Mouse (Mus musculus): ENCODE results near the gene Tekt1. TPM values are rescaled to one million over a fixed set of nuclear protein-coding genes. Genes with fewer than 3 reads are reported as not detected.

Gene Tekt1
- polyA plus RNA-seq, 1 experiment from 2014 or later: 5.3 TPM

GRCm38 (mm10) chr11:72407081-72407480 lies 44.8 kb upstream of the Tekt1 start:
- no peak overlapping the region for H3K4me3 ChIP-seq (ENCODE audit: low read depth, low read length)
- no peak overlapping the region for H3K27ac ChIP-seq (ENCODE audit: low read depth, low read length)
- no peak overlapping the region for H3K4me2 ChIP-seq (ENCODE audit: low read depth, low read length, severe bottlenecking)
- no peaks in the 10 kb centered on the region; the same call in 1 of the 2 replicates for H3K27me3 ChIP-seq (ENCODE audit: control insufficient read depth, insufficient read depth, low read length)
- no peak overlapping the region for H3K9ac ChIP-seq (ENCODE audit: low read length)
- H3K9me3 ChIP-seq (ENCODE audit: control insufficient read depth, low read length): no peaks in the 10 kb centered on the region
- DNase-seq (ENCODE audit: low spot score) (no peak), ATAC-seq (replicated peaks; ENCODE audit: low FRiP score) (no peak)
- H3K4me1 ChIP-seq (replicated peaks; ENCODE audit: control insufficient read depth, insufficient read depth, low read length): peaks cover 4% of the 10 kb centered on the region; the same call in 1 of the 2 replicates
- H3K36me3 ChIP-seq (ENCODE audit: control insufficient read depth, insufficient read depth, low read length): no peaks in the 10 kb centered on the region
- 23% methylated on average over 3 of the region's 3 CpGs for WGBS

- Histone ChIP-seq H3K4me2 (ENCODE audit: low read depth, low read length, severe bottlenecking) (no peak overlapping the region), H3K27me3 (ENCODE audit: control insufficient read depth, insufficient read depth, low read length) (no peaks in the 10 kb centered on the region; the same call in 1 of the 2 replicates), H3K4me3 (ENCODE audit: low read depth, low read length) (no peak overlapping the region), H3K27ac (ENCODE audit: low read depth, low read length) (no peak overlapping the region), H3K36me3 (ENCODE audit: control insufficient read depth, insufficient read depth, low read length) (no peaks in the 10 kb centered on the region), H3K9ac (ENCODE audit: low read length) (no peak overlapping the region), H3K9me3 (ENCODE audit: control insufficient read depth, low read length) (no peaks in the 10 kb centered on the region), H3K4me1 (replicated peaks; ENCODE audit: control insufficient read depth, insufficient read depth, low read length) (peaks cover 4% of the 10 kb centered on the region; the same call in 1 of the 2 replicates)
- ATAC-seq (replicated peaks; ENCODE audit: low FRiP score) (no peak), DNase-seq (ENCODE audit: low spot score) (no peak)
- 64% methylated on average over 8 of the region's 8 CpGs for whole genome bisulfite sequencing
Observed at GRCm38 (mm10) chr11:72406079-72406675, 43.9 kb upstream of the Tekt1 start.

- H3K4me3 ChIP-seq (ENCODE audit: low read depth, low read length): no peak overlapping the region
- H3K27ac ChIP-seq (ENCODE audit: low read depth, low read length): no peak overlapping the region
- 67% methylated on average over 4 of the region's 4 CpGs for WGBS
- H3K4me2 ChIP-seq (ENCODE audit: low read depth, low read length, severe bottlenecking): no peak overlapping the region
- H3K9me3 ChIP-seq (ENCODE audit: control insufficient read depth, low read length): no peaks in the 10 kb centered on the region
- no peak overlapping the region for H3K9ac ChIP-seq (ENCODE audit: low read length)
- ATAC-seq (replicated peaks; ENCODE audit: low FRiP score) (no peak), DNase-seq (ENCODE audit: low spot score) (no peak)
- no peaks in the 10 kb centered on the region for H3K36me3 ChIP-seq (ENCODE audit: control insufficient read depth, insufficient read depth, low read length)
- H3K4me1 ChIP-seq (replicated peaks; ENCODE audit: control insufficient read depth, insufficient read depth, low read length): peaks cover 3% of the 10 kb centered on the region; the same call in 1 of the 2 replicates
- H3K27me3 ChIP-seq (ENCODE audit: control insufficient read depth, insufficient read depth, low read length): no peaks in the 10 kb centered on the region; the same call in 1 of the 2 replicates
Observed at GRCm38 (mm10) chr11:72405532-72405931, 43.3 kb upstream of the Tekt1 start.

- no peaks in the 10 kb centered on the region; the same call in 1 of the 2 replicates for H3K4me1 ChIP-seq (replicated peaks; ENCODE audit: control insufficient read depth, insufficient read depth, low read length)
- no peak overlapping the region for H3K4me3 ChIP-seq (ENCODE audit: low read depth, low read length)
- H3K27me3 ChIP-seq (ENCODE audit: control insufficient read depth, insufficient read depth, low read length): no peaks in the 10 kb centered on the region
- ATAC-seq (replicated peaks; ENCODE audit: low FRiP score): no peak
- 87% methylated on average over 12 of the region's 12 CpGs for WGBS
- no peaks in the 10 kb centered on the region for H3K36me3 ChIP-seq (ENCODE audit: control insufficient read depth, insufficient read depth, low read length)
- no peak overlapping the region for H3K9ac ChIP-seq (ENCODE audit: low read length)
- H3K9me3 ChIP-seq (ENCODE audit: control insufficient read depth, low read length): no peaks in the 10 kb centered on the region
- H3K27ac ChIP-seq (ENCODE audit: low read depth, low read length): no peak overlapping the region
- no peak overlapping the region for H3K4me2 ChIP-seq (ENCODE audit: low read depth, low read length, severe bottlenecking)
- no peak for DNase-seq (ENCODE audit: low spot score)
Observed at GRCm38 (mm10) chr11:72402969-72403368, 40.7 kb upstream of the Tekt1 start.

GRCm38 (mm10) chr11:72402017-72402416 lies 39.8 kb upstream of the Tekt1 start:
- Histone ChIP-seq H3K9ac (ENCODE audit: low read length) (no peak overlapping the region), H3K9me3 (ENCODE audit: control insufficient read depth, low read length) (no peaks in the 10 kb centered on the region), H3K4me3 (ENCODE audit: low read depth, low read length) (no peak overlapping the region), H3K27me3 (ENCODE audit: control insufficient read depth, insufficient read depth, low read length) (no peaks in the 10 kb centered on the region), H3K27ac (ENCODE audit: low read depth, low read length) (no peak overlapping the region), H3K4me1 (replicated peaks; ENCODE audit: control insufficient read depth, insufficient read depth, low read length) (no peaks in the 10 kb centered on the region), H3K4me2 (ENCODE audit: low read depth, low read length, severe bottlenecking) (no peak overlapping the region), H3K36me3 (ENCODE audit: control insufficient read depth, insufficient read depth, low read length) (no peaks in the 10 kb centered on the region)
- ATAC-seq (replicated peaks; ENCODE audit: low FRiP score) (no peak), DNase-seq (ENCODE audit: low spot score) (no peak)
- WGBS: 77% methylated on average over 5 of the region's 5 CpGs

GRCm38 (mm10) chr11:72401068-72401467 lies 38.8 kb upstream of the Tekt1 start:
- ATAC-seq (replicated peaks; ENCODE audit: low FRiP score): no peak

GRCm38 (mm10) chr11:72397811-72398525 lies 35.7 kb upstream of the Tekt1 start:
- WGBS: 86% methylated on average over 8 of the region's 8 CpGs
- DNase-seq (ENCODE audit: low spot score): no peak

More at GRCm38 (mm10) chr11:72401068-72401467, 38.8 kb upstream of the Tekt1 start:
- DNase-seq (ENCODE audit: low spot score): no peak
- no peaks in the 10 kb centered on the region for H3K9me3 ChIP-seq (ENCODE audit: control insufficient read depth, low read length)
- H3K27ac ChIP-seq (ENCODE audit: low read depth, low read length): no peak overlapping the region
- no peaks in the 10 kb centered on the region for H3K4me1 ChIP-seq (replicated peaks; ENCODE audit: control insufficient read depth, insufficient read depth, low read length)
- no peak overlapping the region for H3K4me2 ChIP-seq (ENCODE audit: low read depth, low read length, severe bottlenecking)
- H3K9ac ChIP-seq (ENCODE audit: low read length): no peak overlapping the region
- 90% methylated on average over 12 of the region's 12 CpGs for WGBS
- H3K36me3 ChIP-seq (ENCODE audit: control insufficient read depth, insufficient read depth, low read length): no peaks in the 10 kb centered on the region
- no peak overlapping the region for H3K4me3 ChIP-seq (ENCODE audit: low read depth, low read length)
- no peaks in the 10 kb centered on the region for H3K27me3 ChIP-seq (ENCODE audit: control insufficient read depth, insufficient read depth, low read length)

GRCm38 (mm10) chr11:72397072-72397471 lies 34.8 kb upstream of the Tekt1 start:
- no peak overlapping the region for H3K4me3 ChIP-seq (ENCODE audit: low read depth, low read length)
- 90% methylated on average over 10 of the region's 10 CpGs for WGBS
- no peak overlapping the region for H3K9ac ChIP-seq (ENCODE audit: low read length)
- no peak overlapping the region for H3K4me2 ChIP-seq (ENCODE audit: low read depth, low read length, severe bottlenecking)
- DNase-seq (ENCODE audit: low spot score) (no peak), ATAC-seq (replicated peaks; ENCODE audit: low FRiP score) (no peak)
- H3K4me1 ChIP-seq (replicated peaks; ENCODE audit: control insufficient read depth, insufficient read depth, low read length): no peaks in the 10 kb centered on the region
- H3K27ac ChIP-seq (ENCODE audit: low read depth, low read length): no peak overlapping the region
- no peaks in the 10 kb centered on the region for H3K9me3 ChIP-seq (ENCODE audit: control insufficient read depth, low read length)
- no peaks in the 10 kb centered on the region for H3K27me3 ChIP-seq (ENCODE audit: control insufficient read depth, insufficient read depth, low read length)
- H3K36me3 ChIP-seq (ENCODE audit: control insufficient read depth, insufficient read depth, low read length): no peaks in the 10 kb centered on the region

More at GRCm38 (mm10) chr11:72397811-72398525, 35.7 kb upstream of the Tekt1 start:
- H3K9ac ChIP-seq (ENCODE audit: low read length): no peak overlapping the region
- no peak overlapping the region for H3K4me2 ChIP-seq (ENCODE audit: low read depth, low read length, severe bottlenecking)
- H3K36me3 ChIP-seq (ENCODE audit: control insufficient read depth, insufficient read depth, low read length): no peaks in the 10 kb centered on the region
- H3K27ac ChIP-seq (ENCODE audit: low read depth, low read length): no peak overlapping the region
- no peak overlapping the region for H3K4me3 ChIP-seq (ENCODE audit: low read depth, low read length)
- no peak for ATAC-seq (replicated peaks; ENCODE audit: low FRiP score)
- no peaks in the 10 kb centered on the region for H3K27me3 ChIP-seq (ENCODE audit: control insufficient read depth, insufficient read depth, low read length)
- no peaks in the 10 kb centered on the region for H3K9me3 ChIP-seq (ENCODE audit: control insufficient read depth, low read length)
- H3K4me1 ChIP-seq (replicated peaks; ENCODE audit: control insufficient read depth, insufficient read depth, low read length): no peaks in the 10 kb centered on the region
